Mouse (Mus musculus) bone marrow macrophage, adult 2 months (primary cell): ENCODE results near the gene Rapgef4.

Source experiments
- CTCF ChIP-seq: IDR thresholded peaks from 2 replicates; pipeline ENCODE4 v1.5.1; 2012; ENCODE audit warnings: low read depth, mild to moderate bottlenecking, low read length, moderate library complexity
- POLR2A ChIP-seq: IDR thresholded peaks from 2 replicates; pipeline ENCODE4 v1.6.1; 2012; ENCODE audit warnings: mild to moderate bottlenecking, low read depth, low read length, borderline replicate concordance

GRCm38 (mm10) chr2:72021440-72021839, 40.4 kb downstream of the Rapgef4 start:
- TF ChIP-seq CTCF (no peak), POLR2A (no peak)
